Mouse (Mus musculus): ENCODE measurements around the gene Tgfb3.

- TF ChIP-seq CTCF (IDR thresholded peaks at IDR 0.05; ENCODE audit: low read depth, low read length) (no peak), POLR2A (IDR thresholded peaks at IDR 0.05; ENCODE audit: extremely low read depth, insufficient read depth, low read length) (no peak)
Observed at GRCm38 (mm10) chr12:86105546-86105945, 26.7 kb upstream of the Tgfb3 start.
